Mouse (Mus musculus): ENCODE data around the gene Gstm6.

GRCm38 (mm10) chr3:107898691-107899090 lies 44.9 kb downstream of the Gstm6 start:
- TF ChIP-seq POLR2A (IDR thresholded peaks at IDR 0.05; ENCODE audit: borderline replicate concordance, control insufficient read depth, low read depth, low read length) (no peak), CTCF (IDR thresholded peaks at IDR 0.05; ENCODE audit: control insufficient read depth, insufficient read depth, low read length) (no peak)
